Mouse (Mus musculus): ENCODE measurements around the gene Mrpl58. TPM values are rescaled to one million over a fixed set of nuclear protein-coding genes. Genes with fewer than 3 reads are reported as not detected.

The Mrpl58 gene
- polyA plus RNA-seq, 2 experiments: 37.8 to 90.7 TPM

GRCm38 (mm10) chr11:115376722-115377121 lies 26.8 kb upstream of the Mrpl58 start:
- Histone ChIP-seq H3K9ac (replicated peaks) (no peak overlapping the region), H3K4me2 (ENCODE audit: low read depth) (no peak overlapping the region), H3K4me1 (replicated peaks; ENCODE audit: control insufficient read depth in 2 of 2, insufficient read depth in 2 of 2, low read length in 1 of 2) (no peaks in the 10 kb centered on the region; a peak in 1 of 4 replicates), H3K4me3 (ENCODE audit: insufficient read depth in 1 of 2, low read depth in 2 of 2, low read length in 2 of 2) (no peak overlapping the region), H3K27ac (no peak overlapping the region), H3K36me3 (replicated peaks; ENCODE audit: control insufficient read depth, insufficient read depth, low read depth) (no peaks in the 10 kb centered on the region), H3K27me3 (ENCODE audit: control insufficient read depth, insufficient read depth, low read length) (peaks cover 36% of the 10 kb centered on the region), H3K9me3 (ENCODE audit: control insufficient read depth, low read length) (no peaks in the 10 kb centered on the region)
- ATAC-seq (ENCODE audit: insufficient read depth) (no peak), DNase-seq (ENCODE audit: low read depth in 3 of 3, low spot score in 3 of 3) (no peak)
- 55% methylated on average over 7 of the region's 7 CpGs for WGBS (ENCODE audit: insufficient replicate concordance)
- TF ChIP-seq EP300 (IDR thresholded peaks at IDR 0.05; ENCODE audit: low read depth) (no peak), CTCF (IDR thresholded peaks at IDR 0.05; ENCODE audit: low read depth) (no peak)

GRCm38 (mm10) chr11:115377254-115377653 lies 26.3 kb upstream of the Mrpl58 start:
- Histone ChIP-seq H3K27ac (no peak overlapping the region), H3K4me3 (ENCODE audit: insufficient read depth in 1 of 2, low read depth in 2 of 2, low read length in 2 of 2) (no peak overlapping the region), H3K9me3 (ENCODE audit: control insufficient read depth, low read length) (no peaks in the 10 kb centered on the region), H3K36me3 (replicated peaks; ENCODE audit: control insufficient read depth, insufficient read depth, low read depth) (no peaks in the 10 kb centered on the region), H3K27me3 (ENCODE audit: control insufficient read depth, insufficient read depth, low read length) (peaks cover 41% of the 10 kb centered on the region), H3K4me1 (replicated peaks; ENCODE audit: control insufficient read depth in 2 of 2, insufficient read depth in 2 of 2, low read length in 1 of 2) (no peaks in the 10 kb centered on the region; a peak in 1 of 4 replicates), H3K4me2 (ENCODE audit: low read depth) (no peak overlapping the region), H3K9ac (replicated peaks) (no peak overlapping the region)
- TF ChIP-seq CTCF (IDR thresholded peaks at IDR 0.05; ENCODE audit: low read depth) (no peak), EP300 (IDR thresholded peaks at IDR 0.05; ENCODE audit: low read depth) (no peak)
- whole genome bisulfite sequencing (ENCODE audit: insufficient replicate concordance): 66% methylated on average over 4 of the region's 4 CpGs
- no peak for DNase-seq (ENCODE audit: low read depth in 3 of 3, low spot score in 3 of 3)
- ATAC-seq (ENCODE audit: insufficient read depth): no peak

DNA sequence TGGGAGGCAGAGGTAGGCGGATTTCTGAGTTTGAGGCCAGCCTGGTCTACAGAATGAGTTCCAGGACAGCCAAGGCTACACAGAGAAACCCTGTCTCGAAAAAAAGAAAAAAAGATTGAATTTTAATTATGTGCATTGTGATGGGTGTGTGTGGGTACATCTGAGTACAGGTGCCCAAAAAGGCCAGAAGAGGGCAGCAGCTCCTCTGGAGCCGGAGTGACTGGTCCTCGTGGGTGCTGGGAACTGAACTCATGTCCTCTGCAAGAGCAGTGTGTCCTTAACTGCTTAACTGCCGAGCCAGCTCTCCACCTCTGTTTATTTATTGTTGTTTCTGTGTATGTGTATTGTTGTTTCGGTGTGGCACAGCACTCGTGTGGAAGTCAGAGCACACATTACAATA lies 25.7 kb upstream of the Mrpl58 start:
- ATAC-seq (ENCODE audit: insufficient read depth): no peak
- H3K27me3 ChIP-seq (ENCODE audit: control insufficient read depth, insufficient read depth, low read length): peaks cover 47% of the 10 kb centered on the region
- no peak overlapping the region for H3K4me3 ChIP-seq (ENCODE audit: insufficient read depth in 1 of 2, low read depth in 2 of 2, low read length in 2 of 2)
- H3K9me3 ChIP-seq (ENCODE audit: control insufficient read depth, low read length): no peaks in the 10 kb centered on the region
- no peak for DNase-seq (ENCODE audit: low read depth in 3 of 3, low spot score in 3 of 3)
- no peaks in the 10 kb centered on the region for H3K36me3 ChIP-seq (replicated peaks; ENCODE audit: control insufficient read depth, insufficient read depth, low read depth)
- no peaks in the 10 kb centered on the region; a peak in 1 of 4 replicates for H3K4me1 ChIP-seq (replicated peaks; ENCODE audit: control insufficient read depth in 2 of 2, insufficient read depth in 2 of 2, low read length in 1 of 2)
- no peak overlapping the region for H3K9ac ChIP-seq (replicated peaks)
- no peak overlapping the region for H3K4me2 ChIP-seq (ENCODE audit: low read depth)
- 0 out of 2 replicates have a peak, but pooled peaks have one; percentile 26 for TF ChIP-seq CTCF (IDR thresholded peaks at IDR 0.05; ENCODE audit: low read depth)
- no peak for TF ChIP-seq EP300 (IDR thresholded peaks at IDR 0.05; ENCODE audit: low read depth)
- WGBS (ENCODE audit: insufficient replicate concordance): 55% methylated on average over 7 of the region's 7 CpGs
- H3K27ac ChIP-seq: no peak overlapping the region

DNA sequence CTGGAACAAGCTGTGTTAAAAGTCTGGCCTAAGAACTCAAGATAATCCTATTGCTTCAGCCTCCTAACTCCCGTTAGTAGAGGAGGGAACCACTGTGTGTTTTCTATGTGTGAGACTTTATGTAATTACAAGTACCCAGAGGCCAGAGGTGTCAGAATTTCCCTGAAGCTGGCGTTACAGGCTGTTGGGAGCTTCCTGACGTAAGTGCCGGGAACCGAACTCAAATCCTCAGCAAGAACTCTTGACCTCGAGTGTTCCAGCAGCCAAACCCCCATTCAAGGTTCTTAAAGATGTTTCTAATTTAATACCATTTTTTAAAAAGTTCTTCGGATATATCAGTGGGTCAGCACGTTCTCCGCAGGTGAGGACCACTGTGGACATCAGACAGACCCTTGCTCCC lies 22.3 kb upstream of the Mrpl58 start:
- H3K36me3 ChIP-seq (replicated peaks; ENCODE audit: control insufficient read depth, insufficient read depth, low read depth): no peaks in the 10 kb centered on the region
- 42% methylated on average over 9 of the region's 9 CpGs for WGBS (ENCODE audit: insufficient replicate concordance)
- no peak overlapping the region for H3K4me3 ChIP-seq (ENCODE audit: insufficient read depth in 1 of 2, low read depth in 2 of 2, low read length in 2 of 2)
- TF ChIP-seq EP300 (IDR thresholded peaks at IDR 0.05; ENCODE audit: low read depth) (no peak), CTCF (IDR thresholded peaks at IDR 0.05; ENCODE audit: low read depth) (no peak)
- no peak for DNase-seq (ENCODE audit: low read depth in 3 of 3, low spot score in 3 of 3)
- H3K27ac ChIP-seq: no peak overlapping the region
- H3K9me3 ChIP-seq (ENCODE audit: control insufficient read depth, low read length): no peaks in the 10 kb centered on the region
- peaks cover 41% of the 10 kb centered on the region for H3K27me3 ChIP-seq (ENCODE audit: control insufficient read depth, insufficient read depth, low read length)
- H3K4me2 ChIP-seq (ENCODE audit: low read depth): no peak overlapping the region
- H3K4me1 ChIP-seq (replicated peaks; ENCODE audit: control insufficient read depth in 2 of 2, insufficient read depth in 2 of 2, low read length in 1 of 2): no peaks in the 10 kb centered on the region; a peak in 1 of 4 replicates
- no peak overlapping the region for H3K9ac ChIP-seq (replicated peaks)
- no peak for ATAC-seq (ENCODE audit: insufficient read depth)

- peaks cover 41% of the 10 kb centered on the region for H3K27me3 ChIP-seq (ENCODE audit: control insufficient read depth, insufficient read depth, low read length)
- H3K9me3 ChIP-seq (ENCODE audit: control insufficient read depth, low read length): no peaks in the 10 kb centered on the region
- H3K27ac ChIP-seq: no peak within 1 kb of the TSS
- 1% methylated on average over 60 of the region's 76 CpGs for WGBS (ENCODE audit: insufficient replicate concordance)
- H3K9ac ChIP-seq (replicated peaks): no peak within 1 kb of the TSS
- no peaks in the 10 kb centered on the region for H3K36me3 ChIP-seq (replicated peaks; ENCODE audit: control insufficient read depth, insufficient read depth, low read depth)
- peak within 1 kb of the TSS; percentile 51 to 53 for H3K4me3 ChIP-seq (ENCODE audit: insufficient read depth in 1 of 2, low read depth in 2 of 2, low read length in 2 of 2)
- ATAC-seq (ENCODE audit: insufficient read depth) (peak; percentile 48; the same call in 1 of the 2 replicates), DNase-seq (ENCODE audit: low read depth in 3 of 3, low spot score in 3 of 3) (peak; percentile 19 to 40 (median 30))
- peak within 1 kb of the TSS; percentile 44 for H3K4me2 ChIP-seq (ENCODE audit: low read depth)
- TF ChIP-seq EP300 (IDR thresholded peaks at IDR 0.05; ENCODE audit: low read depth): no peak
- TF ChIP-seq CTCF (IDR thresholded peaks at IDR 0.05; ENCODE audit: low read depth): no peak
- H3K4me1 ChIP-seq (replicated peaks; ENCODE audit: control insufficient read depth in 2 of 2, insufficient read depth in 2 of 2, low read length in 1 of 2): no peaks in the 10 kb centered on the region; a peak in 1 of 4 replicates
Observed at GRCm38 (mm10) chr11:115381743-115382539, 21.6 kb upstream of the Mrpl58 start, which contains the start of gene Cdr2l. Gene Cdr2l, plus strand, starts transcription at chr11:115381916.

All from liver, embryonic 14.5 days (tissue).